ENCODE assay signal across 7 mouse cellular contexts in genomic region chr7:139914141-139915047, GRCm38 (mm10). TPM values are rescaled to one million over a fixed set of nuclear protein-coding genes. Genes with fewer than 3 reads are reported as not detected.
A peak's percentile ranks its signal among the peaks of the same experiment; 100 is the strongest.
DNase-seq lines count a peak whose midpoint lies in the region; ATAC-seq and TF ChIP-seq lines count a peak whose summit lies in the region.

No protein-coding gene starts in this region.

- ATAC-seq in lung, embryonic 16.5 days (ENCODE audit: low read depth) = peak; percentile 71
- peak; percentile 47; the same call in 1 of the 2 replicates for ATAC-seq in embryonic facial prominence, embryonic 12.5 days (ENCODE audit: insufficient number of reproducible peaks, insufficient read depth, low FRiP score, low TSS enrichment)
- peak; percentile 45; the same call in 1 of the 2 replicates for ATAC-seq in neural tube, embryonic 13.5 days (ENCODE audit: low read depth)

- H3K27me3 ChIP-seq in lung, embryonic 16.5 days (ENCODE audit: control insufficient read depth, insufficient read depth, low read depth, low read length) = peaks cover 12% of the 10 kb centered on the region
- peaks cover 36% of the 10 kb centered on the region for H3K27me3 ChIP-seq in embryonic facial prominence, embryonic 12.5 days
- peaks cover 59% of the 10 kb centered on the region for H3K27me3 ChIP-seq in neural tube, embryonic 13.5 days

- peaks cover 3% of the 10 kb centered on the region; the same call in 1 of the 2 replicates for H3K4me1 ChIP-seq in lung, embryonic 16.5 days (replicated peaks; ENCODE audit: control insufficient read depth, insufficient read depth, low read length)
- 0 out of 2 replicates have a peak, but pooled peaks cover 3% of the 10 kb centered on the region for H3K4me1 ChIP-seq in lung, adult 2 months (ENCODE audit: control insufficient read depth, insufficient read depth, low read length)
- H3K4me1 ChIP-seq in embryonic facial prominence, embryonic 12.5 days = peaks cover 10% of the 10 kb centered on the region
- peaks cover 30% of the 10 kb centered on the region for H3K4me1 ChIP-seq in neural tube, embryonic 13.5 days (replicated peaks)

- peak overlapping the region; percentile 54 for H3K4me2 ChIP-seq in lung, embryonic 16.5 days (ENCODE audit: low read depth, low read length)
- H3K4me2 ChIP-seq in embryonic facial prominence, embryonic 12.5 days (replicated peaks) = peak overlapping the region; percentile 46
- peak overlapping the region; percentile 50 for H3K4me2 ChIP-seq in neural tube, embryonic 13.5 days

- H3K9me3 ChIP-seq in lung, embryonic 16.5 days (ENCODE audit: control insufficient read depth, low read length) = no peaks in the 10 kb centered on the region
- no peaks in the 10 kb centered on the region for H3K9me3 ChIP-seq in embryonic facial prominence, embryonic 12.5 days
- H3K9me3 ChIP-seq in neural tube, embryonic 13.5 days = no peaks in the 10 kb centered on the region

- H3K27ac ChIP-seq in lung, embryonic 16.5 days (ENCODE audit: low read length) = no peak overlapping the region
- H3K27ac ChIP-seq in embryonic facial prominence, embryonic 12.5 days = no peak overlapping the region
- H3K27ac ChIP-seq in neural tube, embryonic 13.5 days (replicated peaks) = no peak overlapping the region

- no peak for TF ChIP-seq CTCF in lung, adult 2 months (IDR thresholded peaks at IDR 0.05; ENCODE audit: insufficient read depth, low read length)

- H3K36me3 ChIP-seq in lung, embryonic 16.5 days (ENCODE audit: control insufficient read depth, insufficient read depth, low read length) = no peaks in the 10 kb centered on the region
- H3K36me3 ChIP-seq in embryonic facial prominence, embryonic 12.5 days = no peaks in the 10 kb centered on the region
- no peaks in the 10 kb centered on the region for H3K36me3 ChIP-seq in neural tube, embryonic 13.5 days

- H3K4me3 ChIP-seq in lung, embryonic 16.5 days (ENCODE audit: low read length) = peak overlapping the region; percentile 39
- no peak overlapping the region for H3K4me3 ChIP-seq in lung, adult 2 months (replicated peaks; ENCODE audit: extremely low read depth, low read depth, low read length)
- H3K4me3 ChIP-seq in embryonic facial prominence, embryonic 12.5 days = peak overlapping the region; percentile 21
- peak overlapping the region; percentile 27 for H3K4me3 ChIP-seq in neural tube, embryonic 13.5 days

- H3K9ac ChIP-seq in lung, embryonic 16.5 days (ENCODE audit: low read length) = no peak overlapping the region
- no peak overlapping the region for H3K9ac ChIP-seq in embryonic facial prominence, embryonic 12.5 days
- H3K9ac ChIP-seq in neural tube, embryonic 13.5 days = no peak overlapping the region

- no peak for DNase-seq in lung, adult 2 months
- peak; percentile 37 to 46 for DNase-seq in kidney, postnatal 4 days
- no peak for DNase-seq in T-cell, adult 2 months (ENCODE audit: low spot score)
- DNase-seq in urinary bladder, postnatal 14 days (ENCODE audit: low spot score) = no peak

- no peak for TF ChIP-seq POLR2A in lung, adult 2 months (IDR thresholded peaks at IDR 0.05; ENCODE audit: borderline replicate concordance, extremely low read depth, low read depth, low read length)

- 8% methylated on average over 29 of the region's 29 CpGs for WGBS in lung, embryonic 16.5 days
- 11% methylated on average over 29 of the region's 29 CpGs for WGBS in lung, adult 2 months
- 9% methylated on average over 29 of the region's 29 CpGs for whole genome bisulfite sequencing in embryonic facial prominence, embryonic 12.5 days
- 12% methylated on average over 29 of the region's 29 CpGs for WGBS in neural tube, embryonic 13.5 days

RNA-seq across cellular contexts. Expression of gene Kndc1, which starts 19.9 kb away (rescaled TPM):
- 1.1 and 1.8 TPM in 2 replicates for polyA plus RNA-seq in lung, embryonic 16.5 days (2015; fragmentation: Nextera tagmentation; extraction: Ambion mirVana)
- polyA plus RNA-seq in lung, adult 2 months (2012; rRNA removed) = 4.8 and 5.6 TPM in 2 replicates
- 0.15 and 0.28 TPM in 2 replicates for polyA plus RNA-seq in embryonic facial prominence, embryonic 12.5 days (2016; fragmentation: Nextera tagmentation; extraction: Ambion mirVana)
- 5.8 and 6.0 TPM in 2 replicates for polyA plus RNA-seq in neural tube, embryonic 13.5 days (2015; fragmentation: Nextera tagmentation; extraction: Ambion mirVana)

RNA-seq across cellular contexts. Expression of gene Utf1, which starts 29.2 kb away (rescaled TPM):
- polyA plus RNA-seq in lung, embryonic 16.5 days (2015; fragmentation: Nextera tagmentation; extraction: Ambion mirVana) = 0.13 and 0.63 TPM in 2 replicates
- polyA plus RNA-seq in lung, adult 2 months (2012; rRNA removed) = 0.09 TPM in 1 of 2 replicates, not detected in the other
- 0.22 TPM in 1 of 2 replicates, not detected in the other for polyA plus RNA-seq in embryonic facial prominence, embryonic 12.5 days (2016; fragmentation: Nextera tagmentation; extraction: Ambion mirVana)
- polyA plus RNA-seq in neural tube, embryonic 13.5 days (2015; fragmentation: Nextera tagmentation; extraction: Ambion mirVana) = not detected in 2 replicates

Comparison
In these comparisons a context has a peak if more than half of its experiments do, and no peak if none do; other contexts are left out.
1. DNase-seq: peak in kidney, postnatal 4 days (2 of 2); none in lung, adult 2 months (single experiment), T-cell, adult 2 months (single experiment) and urinary bladder, postnatal 14 days (single experiment).
2. Peak in every context shown above with its lines, with median percentiles within 50 percentile points of each other: ATAC-seq and H3K4me2 ChIP-seq.